Mouse (Mus musculus) heart, postnatal 0 days (tissue): Measurements from ENCODE around the gene Ralb.

ENCODE experiments used
- CTCF ChIP-seq: IDR thresholded peaks from 2 replicates; pipeline ENCODE4 v1.5.1; 2016; ENCODE audit warnings: antibody characterized with exemption, control low read depth, low read depth
- EP300 ChIP-seq: IDR thresholded peaks from 2 replicates; pipeline ENCODE4 v1.6.1; 2016; ENCODE audit warnings: antibody characterized with exemption, low read depth

DNA sequence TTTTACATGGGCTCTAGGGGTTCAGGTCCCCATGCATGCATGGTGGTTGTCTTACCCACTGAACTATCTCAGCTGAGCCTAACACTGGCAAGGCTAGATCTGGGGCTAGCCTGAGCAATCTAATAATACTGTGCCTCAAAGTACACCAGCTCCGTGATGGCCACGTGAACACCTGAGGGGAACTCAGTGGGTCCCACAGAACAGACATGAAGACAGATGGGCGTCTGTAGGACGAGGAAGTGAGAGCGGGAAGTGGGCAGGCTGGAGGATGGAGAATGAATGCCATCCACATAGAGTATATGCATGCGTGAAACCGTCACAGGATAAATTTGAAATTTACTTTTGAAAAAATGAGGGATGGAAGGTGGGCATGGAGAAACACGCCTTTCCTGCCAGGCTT, 23.9 kb downstream of the Ralb start:
- no peak for TF ChIP-seq CTCF
- TF ChIP-seq EP300 = no peak
